Mouse (Mus musculus): ENCODE data around the gene Kif6.

DNA sequence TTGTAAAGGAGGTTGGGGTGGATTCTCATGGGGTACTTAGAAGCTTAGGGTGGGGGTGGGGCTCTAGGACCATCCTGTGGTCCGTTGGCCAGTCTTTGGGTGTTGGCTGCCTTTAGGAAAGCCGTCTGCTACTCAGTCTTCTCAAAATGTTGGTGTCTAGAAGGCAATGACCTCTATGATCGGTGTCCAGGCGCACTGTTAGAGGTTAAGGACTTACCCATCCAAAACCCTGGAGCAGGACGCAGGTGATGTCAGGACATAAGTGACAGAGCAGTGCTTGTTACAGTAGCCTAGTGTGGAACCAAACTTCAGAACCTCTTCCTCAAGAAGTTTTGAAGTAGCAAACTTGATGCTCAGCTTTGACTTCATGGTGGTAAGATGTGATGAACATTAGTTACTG lies 170.9 kb downstream of the Kif6 start:
- no peak for TF ChIP-seq EP300 (IDR thresholded peaks at IDR 0.05)
- no peak for TF ChIP-seq CTCF (IDR thresholded peaks at IDR 0.05)

All from lung, postnatal 0 days (tissue).